Mouse (Mus musculus) gastrocnemius, postnatal 10 days (tissue): ENCODE results near the gene Tex13a. TPM values are rescaled to one million over a fixed set of nuclear protein-coding genes. Genes with fewer than 3 reads are reported as not detected.

Experiments
- DNase-seq: peaks from one replicate; pipeline ENCODE4 v3.0.0; 2021; ENCODE audit warnings: mixed read lengths
- long read RNA-seq, 2 experiments: library from polyadenylated mRNA; stranded (forward); transcript quantifications; one replicate each; pipeline ENCODE4 v2.0.0; 2021
- total RNA-seq, 2 experiments: library from RNA; stranded (reverse); gene quantifications; 2 replicates each; pipeline ENCODE4 v1.2.3; 2021

The Tex13a gene
- not detected for total RNA-seq
- long read RNA-seq, experiment 1: 0 reads
- long read RNA-seq, experiment 2: 0 reads

DNA sequence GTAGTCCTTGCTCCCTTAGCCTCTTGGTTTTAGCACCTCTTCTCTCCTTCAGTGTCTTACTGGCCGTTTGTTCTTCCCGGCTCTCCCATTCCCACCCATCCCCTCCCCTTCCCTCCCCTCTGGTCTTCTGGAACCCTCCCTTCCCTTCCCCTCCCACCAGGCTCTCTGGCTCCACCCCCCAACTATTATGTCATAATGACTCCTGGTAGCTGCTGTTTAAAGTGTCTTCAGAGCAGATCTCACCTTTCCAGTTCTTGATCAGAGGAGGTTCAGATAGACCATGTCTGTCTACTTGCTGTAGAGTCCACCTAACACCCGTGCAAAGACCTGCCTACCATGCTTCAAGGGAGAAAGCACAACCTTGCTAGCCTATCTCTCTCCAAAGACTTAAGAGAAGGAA lies at the start of gene Tex13a:
Tex13a (minus strand) TSS at position 101 of the 400 bp plus-strand sequence.
- DNase-seq: no peak

DNA sequence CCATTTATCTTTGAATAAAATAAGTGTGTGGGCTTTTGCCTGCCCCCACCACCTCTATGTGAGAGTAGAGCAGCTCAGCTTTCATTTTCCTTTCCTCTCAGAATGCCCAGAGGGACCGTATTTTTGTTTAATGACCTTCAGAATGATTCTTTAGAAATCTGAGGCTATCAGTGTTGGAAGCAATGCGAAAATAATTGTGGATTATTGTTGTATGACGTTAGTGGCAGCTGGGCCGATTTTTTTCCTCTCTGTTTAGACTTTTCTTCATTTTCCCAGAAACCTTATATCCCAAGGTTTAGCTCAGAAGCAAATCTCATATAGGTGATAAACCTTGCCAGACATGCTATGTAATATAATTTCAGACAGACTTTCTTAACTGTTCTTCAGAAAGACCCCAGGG lies 25.2 kb upstream of the Tex13a start:
- DNase-seq: no peak

DNA sequence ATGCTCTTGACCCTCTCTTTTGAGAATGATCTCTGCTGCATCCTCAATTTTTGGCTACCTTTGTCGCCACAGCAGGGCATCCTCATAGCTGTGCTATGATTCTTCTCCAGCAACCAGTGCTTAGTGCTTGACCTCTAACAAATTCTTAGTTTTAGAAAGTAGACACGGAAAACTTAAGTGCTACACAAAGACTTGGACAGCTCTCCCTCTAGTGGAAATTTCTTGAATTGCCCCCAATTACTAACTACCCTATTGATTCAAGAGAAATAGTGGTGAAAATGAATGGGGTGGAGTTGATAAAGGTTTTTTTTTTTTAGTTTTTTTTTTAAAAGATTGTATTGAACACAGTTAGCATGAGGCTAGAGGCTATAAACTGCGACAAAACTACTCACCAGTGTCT lies 39.2 kb downstream of the Tex13a start:
- no peak for DNase-seq
